Mouse (Mus musculus): ENCODE results near the gene Sla2. TPM values are rescaled to one million over a fixed set of nuclear protein-coding genes. Genes with fewer than 3 reads are reported as not detected.
"Not testable (repeated sequence)": the region's sequence is repeated elsewhere in the genome, so short reads cannot be mapped to it uniquely, and the experiment has no call there.

Gene Sla2
- polyA plus RNA-seq, 1 experiment from 2014 or later: 0.45 TPM

DNA sequence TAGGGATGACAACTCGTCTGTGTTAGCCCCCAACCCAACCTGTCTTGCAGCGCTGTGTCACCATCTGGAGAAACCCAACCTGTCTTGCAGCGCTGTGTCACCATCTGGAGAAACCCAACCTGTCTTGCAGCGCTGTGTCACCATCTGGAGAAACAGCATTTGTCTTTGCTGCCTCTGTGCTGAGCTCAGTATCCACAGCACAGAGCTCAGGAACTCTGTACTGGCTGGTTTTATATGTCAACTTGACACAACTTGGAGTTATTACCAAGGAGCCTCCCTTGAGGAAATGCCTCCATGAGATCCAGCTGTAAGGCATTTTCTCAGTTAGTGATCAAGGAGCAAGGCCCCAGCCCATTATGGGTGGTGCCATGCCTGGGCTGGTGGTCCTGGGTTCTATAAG is 38.1 kb upstream of the Sla2 start:
- Histone ChIP-seq H3K27ac (replicated peaks; ENCODE audit: low read depth, low read length) (0 out of 2 replicates have a peak overlapping the region, but pooled peaks have one; percentile 39), H3K36me3 (ENCODE audit: control insufficient read depth, insufficient read depth, low read length) (peaks cover 20% of the 10 kb centered on the region)
- not testable (repeated sequence) for H3K9ac ChIP-seq (ENCODE audit: low read depth, low read length); H3K4me1 ChIP-seq (ENCODE audit: control insufficient read depth, insufficient read depth, low read length); H3K4me3 ChIP-seq (ENCODE audit: low read depth, low read length); H3K4me2 ChIP-seq (ENCODE audit: low read depth, low read length); H3K27me3 ChIP-seq (replicated peaks; ENCODE audit: control insufficient read depth, insufficient read depth, low read length); H3K9me3 ChIP-seq (ENCODE audit: control insufficient read depth, low read length)
- DNase-seq (ENCODE audit: low spot score): peak; percentile 5
- 78% methylated on average over 4 of the region's 4 CpGs for WGBS
- ATAC-seq (ENCODE audit: low read depth): 0 out of 2 replicates have a peak, but pooled peaks have one; percentile 30

DNA sequence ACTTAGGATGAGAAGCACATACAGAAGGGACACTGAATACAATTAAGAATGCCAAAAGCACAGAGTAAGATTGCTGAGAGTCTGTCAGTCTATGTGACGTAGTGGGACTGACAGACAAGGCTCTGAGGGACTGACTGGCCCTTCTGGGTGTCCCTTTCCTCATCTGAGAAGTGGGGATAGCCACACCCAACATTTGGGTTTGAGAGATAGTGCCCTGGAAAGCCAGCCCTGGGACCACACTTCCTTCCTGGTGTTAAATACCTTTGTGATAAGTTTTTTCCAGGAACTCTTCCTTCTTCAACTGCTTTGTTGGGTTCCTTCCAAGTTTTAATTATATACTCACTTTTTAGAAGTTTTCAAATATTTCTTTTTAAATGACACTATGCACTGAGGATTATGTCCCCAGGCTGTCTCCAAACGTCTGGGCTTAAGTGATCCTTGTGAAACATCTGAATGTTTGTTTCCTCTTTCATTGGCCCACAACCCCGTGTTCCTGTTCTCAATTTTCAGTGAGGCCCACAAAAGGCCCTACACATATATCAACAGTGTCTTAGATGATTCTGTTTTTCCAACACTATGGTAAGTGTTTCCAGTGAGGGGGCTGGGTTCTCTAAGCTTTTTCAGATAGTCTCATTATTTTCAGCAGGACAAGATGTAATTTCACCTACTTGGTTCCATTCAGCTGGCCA is 37.4 kb upstream of the Sla2 start:
- DNase-seq (ENCODE audit: low spot score) (peak; percentile 56), ATAC-seq (ENCODE audit: low read depth) (0 out of 2 replicates have a peak, but pooled peaks have one; percentile 41)
- Histone ChIP-seq H3K4me2 (ENCODE audit: low read depth, low read length) (no peak overlapping the region), H3K4me1 (ENCODE audit: control insufficient read depth, insufficient read depth, low read length) (peaks cover 10% of the 10 kb centered on the region; the same call in 1 of the 2 replicates), H3K27ac (replicated peaks; ENCODE audit: low read depth, low read length) (0 out of 2 replicates have a peak overlapping the region, but pooled peaks have one; percentile 39), H3K9me3 (ENCODE audit: control insufficient read depth, low read length) (no peaks in the 10 kb centered on the region), H3K36me3 (ENCODE audit: control insufficient read depth, insufficient read depth, low read length) (peaks cover 20% of the 10 kb centered on the region), H3K27me3 (replicated peaks; ENCODE audit: control insufficient read depth, insufficient read depth, low read length) (no peaks in the 10 kb centered on the region), H3K9ac (ENCODE audit: low read depth, low read length) (no peak overlapping the region), H3K4me3 (ENCODE audit: low read depth, low read length) (no peak overlapping the region)
- 30% methylated on average over 3 of the region's 3 CpGs for WGBS

DNA sequence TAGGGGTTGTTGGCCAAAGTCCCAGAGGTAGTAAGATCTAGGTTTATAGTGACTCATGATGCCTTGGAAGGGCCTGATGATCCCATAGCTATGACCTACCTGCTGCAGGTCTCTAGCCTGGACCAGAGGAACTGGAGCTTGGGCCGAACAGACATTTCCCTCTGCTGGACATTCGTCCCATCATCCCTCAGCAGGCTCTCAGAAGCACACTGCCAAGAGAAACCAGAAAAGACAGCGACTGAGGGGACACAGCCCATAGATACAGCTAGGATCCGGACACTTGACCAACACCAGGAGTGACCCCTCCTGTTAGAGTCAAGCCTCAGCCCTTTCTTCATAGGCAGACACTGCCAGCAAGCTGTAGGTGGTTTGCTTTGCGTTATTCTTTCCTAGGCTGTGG is 36.1 kb upstream of the Sla2 start:
- Histone ChIP-seq H3K27ac (replicated peaks; ENCODE audit: low read depth, low read length) (no peak overlapping the region), H3K9me3 (ENCODE audit: control insufficient read depth, low read length) (no peaks in the 10 kb centered on the region), H3K36me3 (ENCODE audit: control insufficient read depth, insufficient read depth, low read length) (peaks cover 12% of the 10 kb centered on the region), H3K27me3 (replicated peaks; ENCODE audit: control insufficient read depth, insufficient read depth, low read length) (no peaks in the 10 kb centered on the region), H3K9ac (ENCODE audit: low read depth, low read length) (no peak overlapping the region), H3K4me1 (ENCODE audit: control insufficient read depth, insufficient read depth, low read length) (peaks cover 10% of the 10 kb centered on the region; the same call in 1 of the 2 replicates), H3K4me2 (ENCODE audit: low read depth, low read length) (no peak overlapping the region), H3K4me3 (ENCODE audit: low read depth, low read length) (no peak overlapping the region)
- 89% methylated on average over 5 of the region's 5 CpGs for WGBS
- no peak for DNase-seq (ENCODE audit: low spot score)
- ATAC-seq (ENCODE audit: low read depth): no peak

DNA sequence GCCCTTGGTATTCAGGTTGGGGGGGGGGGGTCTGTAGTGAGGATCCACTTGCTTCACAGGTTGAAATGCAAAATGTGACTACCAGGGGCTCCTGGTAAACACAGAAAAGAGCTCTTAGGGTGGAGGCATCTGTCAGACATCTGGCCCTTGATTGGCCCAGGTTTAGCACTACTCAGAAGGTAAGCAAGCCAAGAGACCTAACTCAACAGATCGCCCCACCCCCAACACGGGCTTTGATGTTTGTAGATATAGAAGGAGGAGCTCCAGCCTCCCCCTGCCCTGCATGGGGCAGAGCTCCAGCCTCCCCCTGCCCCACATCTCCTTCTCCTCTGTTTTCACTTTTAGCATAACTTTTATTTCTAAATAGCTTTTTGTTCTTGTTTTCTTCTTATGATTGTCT is 32.8 kb upstream of the Sla2 start:
- WGBS: 46% methylated on average over 2 of the region's 2 CpGs
- DNase-seq (ENCODE audit: low spot score): no peak
- Histone ChIP-seq H3K27me3 (replicated peaks; ENCODE audit: control insufficient read depth, insufficient read depth, low read length) (no peaks in the 10 kb centered on the region), H3K4me2 (ENCODE audit: low read depth, low read length) (no peak overlapping the region), H3K4me1 (ENCODE audit: control insufficient read depth, insufficient read depth, low read length) (peaks cover 9% of the 10 kb centered on the region; the same call in 1 of the 2 replicates), H3K36me3 (ENCODE audit: control insufficient read depth, insufficient read depth, low read length) (no peaks in the 10 kb centered on the region), H3K4me3 (ENCODE audit: low read depth, low read length) (no peak overlapping the region), H3K9me3 (ENCODE audit: control insufficient read depth, low read length) (no peaks in the 10 kb centered on the region), H3K27ac (replicated peaks; ENCODE audit: low read depth, low read length) (no peak overlapping the region), H3K9ac (ENCODE audit: low read depth, low read length) (no peak overlapping the region)
- ATAC-seq (ENCODE audit: low read depth): no peak

- not testable (repeated sequence) for DNase-seq (ENCODE audit: low spot score); H3K4me1 ChIP-seq (ENCODE audit: control insufficient read depth, insufficient read depth, low read length); H3K36me3 ChIP-seq (ENCODE audit: control insufficient read depth, insufficient read depth, low read length); H3K9me3 ChIP-seq (ENCODE audit: control insufficient read depth, low read length); H3K9ac ChIP-seq (ENCODE audit: low read depth, low read length); ATAC-seq (ENCODE audit: low read depth); H3K4me3 ChIP-seq (ENCODE audit: low read depth, low read length); H3K27ac ChIP-seq (replicated peaks; ENCODE audit: low read depth, low read length); H3K27me3 ChIP-seq (replicated peaks; ENCODE audit: control insufficient read depth, insufficient read depth, low read length); H3K4me2 ChIP-seq (ENCODE audit: low read depth, low read length)
- WGBS: 93% methylated on average over 11 of the region's 11 CpGs
Observed at GRCm38 (mm10) chr2:156919191-156919590, 32.2 kb upstream of the Sla2 start.

DNA sequence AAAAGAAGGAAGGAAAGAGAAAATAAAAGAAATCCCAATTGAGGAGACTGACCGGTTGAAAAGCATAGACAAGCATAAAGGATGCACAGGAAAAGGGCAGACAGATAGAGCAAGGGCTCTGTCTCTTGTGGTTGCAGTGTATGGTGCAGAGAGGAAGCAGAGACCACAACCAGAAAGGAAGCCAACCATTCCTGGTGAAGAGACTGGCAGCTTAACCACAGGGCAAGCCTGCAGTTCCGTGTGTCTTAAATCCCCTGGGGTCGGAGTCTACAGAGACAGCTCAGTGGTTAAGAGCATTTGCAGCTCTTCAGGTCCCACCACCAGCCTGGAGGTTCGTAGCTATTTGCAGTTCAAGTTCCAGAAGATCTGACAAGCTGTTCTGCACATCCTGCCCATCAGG is 31.6 kb upstream of the Sla2 start:
- ATAC-seq (ENCODE audit: low read depth) (no peak), DNase-seq (ENCODE audit: low spot score) (peak; percentile 43)
- 54% methylated on average over 4 of the region's 4 CpGs for WGBS
- no peaks in the 10 kb centered on the region for H3K9me3 ChIP-seq (ENCODE audit: control insufficient read depth, low read length)
- no peaks in the 10 kb centered on the region for H3K36me3 ChIP-seq (ENCODE audit: control insufficient read depth, insufficient read depth, low read length)
- H3K4me2 ChIP-seq (ENCODE audit: low read depth, low read length): no peak overlapping the region
- no peak overlapping the region for H3K9ac ChIP-seq (ENCODE audit: low read depth, low read length)
- H3K4me3 ChIP-seq (ENCODE audit: low read depth, low read length): no peak overlapping the region
- H3K27me3 ChIP-seq (replicated peaks; ENCODE audit: control insufficient read depth, insufficient read depth, low read length): no peaks in the 10 kb centered on the region
- no peaks in the 10 kb centered on the region for H3K4me1 ChIP-seq (ENCODE audit: control insufficient read depth, insufficient read depth, low read length)
- H3K27ac ChIP-seq (replicated peaks; ENCODE audit: low read depth, low read length): no peak overlapping the region

- Histone ChIP-seq H3K9ac (ENCODE audit: low read depth, low read length) (no peak overlapping the region), H3K27me3 (replicated peaks; ENCODE audit: control insufficient read depth, insufficient read depth, low read length) (no peaks in the 10 kb centered on the region), H3K27ac (replicated peaks; ENCODE audit: low read depth, low read length) (no peak overlapping the region), H3K9me3 (ENCODE audit: control insufficient read depth, low read length) (no peaks in the 10 kb centered on the region), H3K4me1 (ENCODE audit: control insufficient read depth, insufficient read depth, low read length) (no peaks in the 10 kb centered on the region), H3K4me3 (ENCODE audit: low read depth, low read length) (no peak overlapping the region), H3K4me2 (ENCODE audit: low read depth, low read length) (no peak overlapping the region), H3K36me3 (ENCODE audit: control insufficient read depth, insufficient read depth, low read length) (no peaks in the 10 kb centered on the region)
- DNase-seq (ENCODE audit: low spot score) (no peak), ATAC-seq (ENCODE audit: low read depth) (no peak)
- 82% methylated on average over 3 of the region's 3 CpGs for WGBS
Observed at GRCm38 (mm10) chr2:156916419-156917125, 29.6 kb upstream of the Sla2 start.

- no peak overlapping the region for H3K4me3 ChIP-seq (ENCODE audit: low read depth, low read length)
- no peaks in the 10 kb centered on the region for H3K4me1 ChIP-seq (ENCODE audit: control insufficient read depth, insufficient read depth, low read length)
- H3K27me3 ChIP-seq (replicated peaks; ENCODE audit: control insufficient read depth, insufficient read depth, low read length): no peaks in the 10 kb centered on the region
- no peak overlapping the region for H3K4me2 ChIP-seq (ENCODE audit: low read depth, low read length)
- no peak for ATAC-seq (ENCODE audit: low read depth)
- no peaks in the 10 kb centered on the region for H3K9me3 ChIP-seq (ENCODE audit: control insufficient read depth, low read length)
- H3K27ac ChIP-seq (replicated peaks; ENCODE audit: low read depth, low read length): no peak overlapping the region
- no peak overlapping the region for H3K9ac ChIP-seq (ENCODE audit: low read depth, low read length)
- WGBS: 75% methylated on average over 3 of the region's 3 CpGs
- no peak for DNase-seq (ENCODE audit: low spot score)
- H3K36me3 ChIP-seq (ENCODE audit: control insufficient read depth, insufficient read depth, low read length): no peaks in the 10 kb centered on the region
Observed at GRCm38 (mm10) chr2:156915559-156915958, 28.6 kb upstream of the Sla2 start.

Measured in embryonic facial prominence, embryonic 14.5 days (tissue).